Mouse (Mus musculus) c-Kit-positive CD71-negative TER-119-negative erythroid progenitor cells, embryonic 14.5 days (primary cell): Measurements from ENCODE around the gene Zc3hc1.

Source experiments
- DNase-seq: peaks from one replicate; pipeline ENCODE4 v3.0.0-alpha.2; 2013; ENCODE audit warnings: low read depth

The Zc3hc1 gene

DNA sequence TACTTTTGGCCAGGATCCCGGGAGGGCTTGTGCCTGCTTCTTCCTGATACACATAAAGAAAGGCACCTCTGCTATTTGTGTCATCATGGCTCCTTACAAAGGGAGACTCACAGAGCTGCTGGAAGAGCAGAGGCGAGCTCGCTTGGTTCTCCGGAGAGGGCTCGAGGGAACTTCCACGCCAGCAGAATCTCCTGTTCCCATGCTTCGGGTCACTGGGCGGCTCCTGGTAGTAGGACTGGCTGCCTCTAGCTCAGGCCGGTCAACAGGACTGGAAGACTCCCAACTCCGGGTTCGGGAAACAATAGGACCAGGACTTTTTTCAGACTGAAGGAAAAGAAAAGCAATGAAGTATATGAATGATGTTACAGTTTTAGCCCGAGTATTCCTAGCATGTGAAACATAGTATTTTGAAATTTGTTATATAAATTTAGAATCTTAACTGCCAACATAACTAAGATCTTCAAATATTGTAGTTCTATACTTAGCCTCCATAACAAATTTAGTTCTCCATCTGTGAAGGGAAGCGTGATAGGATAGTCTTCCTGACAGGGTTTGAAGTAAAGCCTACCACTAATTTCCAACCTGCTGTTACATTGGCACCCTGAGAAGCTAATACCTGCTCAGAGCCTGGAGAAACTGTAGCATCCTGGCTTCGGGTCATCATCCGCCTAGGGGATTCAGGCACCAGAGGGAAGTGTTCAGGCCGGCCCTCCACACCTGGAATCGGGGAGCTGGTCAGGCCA lies 18.0 kb downstream of the Zc3hc1 start:
- no peak for DNase-seq

GRCm38 (mm10) chr6:30369291-30369690 lies 21.5 kb downstream of the Zc3hc1 start:
- DNase-seq: no peak

GRCm38 (mm10) chr6:30363808-30364207 lies 27.0 kb downstream of the Zc3hc1 start:
- no peak for DNase-seq

GRCm38 (mm10) chr6:30359762-30360509 lies 30.9 kb downstream of the Zc3hc1 start:
- DNase-seq: no peak

DNA sequence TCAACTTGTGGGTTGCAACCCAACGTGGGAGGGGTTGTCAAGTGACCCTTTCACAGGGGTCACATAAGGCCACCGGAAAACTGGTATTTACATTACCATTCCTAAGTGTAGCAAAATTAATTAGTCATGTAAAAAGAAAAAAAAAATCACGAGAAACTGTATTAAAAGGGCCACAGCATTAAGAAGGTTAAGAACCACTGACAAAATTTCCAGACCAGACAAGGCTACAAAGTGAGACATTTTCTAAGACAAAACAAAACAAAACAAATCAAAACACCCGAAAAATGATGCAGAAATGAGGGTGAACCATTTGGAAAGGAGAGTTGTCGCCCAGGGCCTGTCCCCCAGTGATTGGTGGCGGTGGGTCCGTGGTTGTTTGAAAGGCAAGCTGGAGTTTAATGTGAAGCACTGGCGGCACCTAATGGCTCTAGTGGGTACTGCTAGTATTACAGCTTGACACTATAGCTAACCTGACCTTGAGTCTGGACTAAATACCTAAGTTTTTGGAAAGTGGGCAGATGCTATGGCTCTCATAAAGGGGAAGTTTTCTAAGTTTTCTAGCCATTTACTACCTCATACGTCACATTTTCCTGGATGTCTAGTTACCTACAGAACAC lies 33.2 kb downstream of the Zc3hc1 start:
- DNase-seq: peak; percentile 81

DNA sequence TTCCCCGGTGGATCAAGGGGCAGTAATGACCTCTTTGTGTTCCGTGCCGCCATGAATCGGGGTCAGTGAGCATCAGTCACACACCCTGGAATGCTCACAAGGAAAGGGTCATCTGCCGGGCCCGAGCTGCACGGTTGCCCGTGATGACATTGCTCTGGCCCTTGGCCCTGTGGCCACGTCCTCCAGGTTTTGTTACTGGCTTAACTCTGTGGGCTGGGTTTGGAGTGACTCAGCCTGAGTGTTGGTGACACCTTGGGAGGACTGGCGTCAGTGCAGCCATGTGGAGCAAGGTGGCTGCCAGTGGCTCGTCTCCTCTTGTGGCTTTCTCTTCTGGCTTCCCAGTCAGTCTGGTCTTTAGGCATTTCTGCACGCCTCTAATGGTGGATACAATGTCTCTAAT lies 34.1 kb downstream of the Zc3hc1 start:
- DNase-seq: no peak

GRCm38 (mm10) chr6:30356161-30356560 lies 34.7 kb downstream of the Zc3hc1 start:
- DNase-seq: no peak

GRCm38 (mm10) chr6:30355701-30356100 lies 35.1 kb downstream of the Zc3hc1 start:
- no peak for DNase-seq

GRCm38 (mm10) chr6:30354760-30355159 lies 36.1 kb downstream of the Zc3hc1 start:
- DNase-seq: no peak

- no peak for DNase-seq
Measured at GRCm38 (mm10) chr6:30353661-30354060, 37.2 kb downstream of the Zc3hc1 start.

- DNase-seq: no peak
Measured at GRCm38 (mm10) chr6:30352762-30353161, 38.1 kb downstream of the Zc3hc1 start.

- DNase-seq: no peak
Measured at GRCm38 (mm10) chr6:30351290-30351689, 39.5 kb downstream of the Zc3hc1 start.

- DNase-seq: no peak
Measured at GRCm38 (mm10) chr6:30347288-30347801, 43.5 kb downstream of the Zc3hc1 start.

DNA sequence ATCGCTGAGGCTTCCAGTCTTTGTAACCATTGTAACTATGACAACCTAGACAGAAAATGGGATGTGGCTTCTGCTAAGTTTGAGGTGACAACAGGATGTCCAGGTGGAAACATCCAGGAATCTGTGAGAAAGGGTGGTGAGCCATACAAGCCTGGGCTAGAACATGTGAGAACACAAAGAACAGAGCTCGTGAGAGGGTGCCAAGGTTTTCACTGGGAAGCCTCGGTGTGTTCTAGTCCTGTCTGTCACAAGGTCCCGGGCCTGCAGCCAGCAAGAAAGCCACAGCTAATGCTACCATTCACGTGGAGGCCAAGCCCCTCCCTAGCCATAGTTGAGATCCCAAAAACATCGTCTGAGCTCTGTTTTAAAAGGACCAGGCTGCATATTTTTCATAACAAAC lies 44.1 kb downstream of the Zc3hc1 start:
- no peak for DNase-seq

GRCm38 (mm10) chr6:30344032-30344431 lies 46.8 kb downstream of the Zc3hc1 start:
- DNase-seq: no peak

DNA sequence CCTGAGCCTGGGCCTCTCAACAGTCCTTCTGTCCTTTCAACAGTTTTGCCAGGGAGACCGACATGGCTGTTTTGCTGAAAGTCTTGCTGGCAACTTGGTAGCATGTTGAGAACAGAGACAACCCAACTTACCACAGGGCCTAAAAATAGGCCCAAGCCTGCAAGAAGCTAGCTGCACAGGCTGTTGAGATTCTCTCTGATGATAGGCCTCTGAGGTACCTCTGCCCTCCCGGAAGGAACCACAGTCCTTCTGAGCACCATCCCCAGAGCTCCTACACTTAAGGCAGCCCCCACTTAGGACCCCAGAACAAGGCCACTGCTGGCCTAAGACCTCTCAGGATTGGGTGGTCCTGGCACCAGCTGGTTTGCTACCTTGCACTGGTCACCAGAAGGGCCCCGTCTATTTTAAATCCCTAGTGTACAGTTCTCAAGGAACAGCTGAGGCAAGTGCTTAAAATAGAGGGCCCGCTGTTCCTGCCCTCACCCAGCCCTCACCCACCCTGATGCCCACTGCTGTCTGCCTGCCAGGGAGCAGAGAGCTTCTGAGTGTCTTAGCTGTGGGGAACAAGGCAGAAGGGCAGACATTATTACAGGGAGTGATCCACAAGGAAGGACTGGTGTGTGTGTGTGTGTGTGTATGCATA lies 50.5 kb downstream of the Zc3hc1 start:
- DNase-seq: no peak

DNA sequence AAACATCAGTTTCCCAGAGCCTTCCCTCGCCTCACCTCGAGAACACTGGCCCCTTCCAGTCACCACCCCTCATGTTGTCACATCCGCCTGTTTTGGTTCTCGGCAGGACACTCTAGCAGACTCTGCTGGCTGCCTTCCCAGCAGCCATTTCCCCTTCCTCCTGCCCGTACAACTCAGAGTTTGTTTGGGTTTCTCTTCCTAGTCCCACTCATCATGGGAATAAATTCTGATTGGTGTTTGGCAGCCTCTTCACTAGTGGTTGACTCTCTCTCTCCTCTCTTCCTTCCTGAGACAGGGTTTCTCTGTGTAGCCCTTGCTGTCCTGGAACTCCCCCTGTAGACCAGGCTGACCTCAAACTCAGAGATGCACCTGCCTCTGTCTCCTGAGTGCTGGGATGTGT lies 53.9 kb downstream of the Zc3hc1 start:
- DNase-seq: no peak

- DNase-seq: no peak
Measured at GRCm38 (mm10) chr6:30332262-30332661, 58.6 kb downstream of the Zc3hc1 start.

DNA sequence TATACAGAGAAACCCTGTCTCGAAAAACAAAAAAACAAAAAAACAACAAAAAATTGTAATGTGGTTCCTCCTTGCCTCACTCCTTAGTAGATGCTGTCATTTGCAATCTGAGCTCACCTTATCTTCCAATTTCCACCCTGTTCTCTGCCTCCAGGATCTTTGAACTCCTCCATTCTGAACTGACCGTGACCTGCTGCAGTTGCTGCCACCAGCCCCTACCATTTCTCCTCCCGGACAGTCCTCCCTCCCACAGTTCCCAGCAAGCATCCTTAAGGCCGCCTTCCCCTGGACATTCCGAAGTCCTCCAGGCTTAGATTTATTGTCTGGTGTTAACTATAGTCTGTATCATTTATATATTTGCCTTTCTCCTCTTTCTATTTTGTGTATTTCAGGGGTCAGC lies 60.1 kb downstream of the Zc3hc1 start:
- DNase-seq: no peak

GRCm38 (mm10) chr6:30325932-30326501 lies 64.8 kb downstream of the Zc3hc1 start:
- no peak for DNase-seq

DNA sequence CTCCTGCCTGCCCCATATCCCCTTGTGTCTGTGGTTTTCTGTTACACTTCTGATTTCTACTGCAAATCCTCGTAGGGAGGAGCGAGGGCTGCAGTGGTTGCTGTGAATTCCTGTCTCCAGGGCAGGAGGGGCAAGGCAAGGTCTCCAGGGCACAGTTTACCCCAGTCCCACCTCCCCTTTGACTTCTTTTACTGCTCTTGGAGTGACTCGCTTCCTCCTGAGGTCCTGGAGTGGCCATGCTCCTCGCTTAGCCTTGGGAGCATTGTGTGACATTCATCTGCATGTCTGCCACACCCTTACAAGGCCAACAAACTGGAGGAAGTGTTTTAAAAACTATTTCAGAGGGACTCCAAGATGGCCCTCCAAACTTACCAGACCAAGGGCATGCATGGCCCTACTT lies 69.8 kb downstream of the Zc3hc1 start:
- DNase-seq: no peak

DNA sequence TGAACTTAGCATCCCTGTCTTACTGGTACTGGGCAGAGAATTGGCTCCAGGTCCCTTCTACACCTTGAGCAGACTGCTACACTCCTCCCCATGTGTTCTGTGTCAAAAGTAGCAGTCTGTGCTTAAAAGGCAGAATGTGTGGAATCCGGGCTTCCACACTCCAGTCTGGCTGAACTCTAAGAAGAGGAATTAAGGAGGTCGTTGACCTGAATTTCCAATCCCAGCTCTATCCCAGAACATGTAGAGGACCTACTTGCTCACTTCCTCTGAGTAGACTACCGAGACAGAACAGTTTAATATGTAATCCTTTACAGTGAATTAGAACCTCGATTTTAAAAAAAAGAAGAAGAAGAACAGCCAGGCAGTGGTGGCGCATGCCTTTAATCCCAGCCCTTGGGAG lies 71.6 kb downstream of the Zc3hc1 start:
- DNase-seq: no peak
